Comparison of ENCODE assay signal across 26 mouse cellular contexts in the genomic region with DNA sequence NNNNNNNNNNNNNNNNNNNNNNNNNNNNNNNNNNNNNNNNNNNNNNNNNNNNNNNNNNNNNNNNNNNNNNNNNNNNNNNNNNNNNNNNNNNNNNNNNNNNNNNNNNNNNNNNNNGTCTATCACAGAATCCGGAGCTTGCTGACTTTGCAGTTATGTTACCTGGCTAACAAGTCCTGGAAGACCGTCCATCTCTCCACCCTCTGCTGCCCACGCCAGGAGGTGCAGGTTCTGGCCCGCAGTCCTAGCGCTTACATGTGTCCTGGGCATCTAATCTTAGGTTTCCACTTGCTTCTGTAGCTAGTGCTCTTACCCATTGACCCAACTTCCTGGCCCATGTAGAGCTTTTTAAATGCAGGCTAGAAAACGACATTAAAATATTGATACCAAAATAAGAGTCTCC.
"Had no signal": no experiment of that assay in that cellular context is flagged by ENCODE, and none has a peak within 500 bp of the region (broad histone marks: within the 10 kb centered on the region; RNA-seq: fewer than 3 reads in every experiment).

No protein-coding gene starts in this region.

- H3K27me3 ChIP-seq: heart, embryonic 13.5 days; heart, embryonic 15.5 days; intestine, embryonic 15.5 days; kidney, embryonic 15.5 days; limb, embryonic 13.5 days; limb, embryonic 15.5 days; liver, embryonic 12.5 days had no signal

- DNase-seq: gastrocnemius, postnatal 25 days; heart, adult 18-20 months; heart, postnatal 4 days; kidney, adult 18-20 months; kidney, adult 8-10 months; kidney, postnatal 14 days; kidney, postnatal 36 days; layer of hippocampus, postnatal 36 days; left cerebral cortex, postnatal 4 days; lung, adult 18-20 months had no signal

- H3K9ac ChIP-seq: heart, embryonic 13.5 days; heart, embryonic 15.5 days; hindbrain, embryonic 12.5 days; hindbrain, embryonic 14.5 days; intestine, embryonic 15.5 days; kidney, embryonic 15.5 days; limb, embryonic 13.5 days; limb, embryonic 15.5 days; liver, embryonic 12.5 days; liver, embryonic 14.5 days had no signal

- H3K4me3 ChIP-seq: heart, embryonic 13.5 days; heart, embryonic 15.5 days; hindbrain, embryonic 10.5 days; hindbrain, embryonic 12.5 days; intestine, embryonic 15.5 days; kidney, embryonic 15.5 days; layer of hippocampus, adult 2 months; limb, embryonic 13.5 days; limb, embryonic 15.5 days; liver, embryonic 12.5 days had no signal

- H3K4me1 ChIP-seq: heart, embryonic 13.5 days; heart, embryonic 15.5 days; hindbrain, embryonic 12.5 days; intestine, embryonic 15.5 days; limb, embryonic 15.5 days; liver, embryonic 12.5 days had no signal

- ATAC-seq: hindbrain, embryonic 16.5 days; inflammation-experienced regulatory T-cells, adult 6 months; intestine, embryonic 15.5 days; intestine, postnatal 0 days; liver, embryonic 12.5 days had no signal

- H3K27ac ChIP-seq: heart, embryonic 13.5 days; heart, embryonic 15.5 days; hindbrain, embryonic 10.5 days; hindbrain, embryonic 12.5 days; hindbrain, embryonic 14.5 days; intestine, embryonic 15.5 days; kidney, embryonic 15.5 days; kidney, postnatal 0 days; layer of hippocampus, adult 2 months; limb, embryonic 13.5 days; limb, embryonic 15.5 days; liver, embryonic 12.5 days; liver, embryonic 14.5 days had no signal

- H3K36me3 ChIP-seq: heart, embryonic 13.5 days; heart, embryonic 15.5 days; hindbrain, embryonic 10.5 days; hindbrain, embryonic 12.5 days; intestine, embryonic 15.5 days; kidney, embryonic 15.5 days; limb, embryonic 13.5 days; limb, embryonic 15.5 days; liver, embryonic 12.5 days had no signal
